Mouse (Mus musculus) right cerebral cortex, postnatal 36 days (tissue): ENCODE results near the gene Bhlhe40.

ENCODE experiments used
- DNase-seq, 2 experiments: peaks; one replicate each; pipeline ENCODE4 v3.0.0; 2022; ENCODE audit warnings: low spot score in 2 of 2, mixed read lengths in 1 of 2

Bhlhe40 gene

GRCm38 (mm10) chr6:108660206-108660877, at the start of gene Bhlhe40:
Gene Bhlhe40, plus strand, starts transcription at chr6:108660629.
- peak; percentile 88 to 95 for DNase-seq

DNA sequence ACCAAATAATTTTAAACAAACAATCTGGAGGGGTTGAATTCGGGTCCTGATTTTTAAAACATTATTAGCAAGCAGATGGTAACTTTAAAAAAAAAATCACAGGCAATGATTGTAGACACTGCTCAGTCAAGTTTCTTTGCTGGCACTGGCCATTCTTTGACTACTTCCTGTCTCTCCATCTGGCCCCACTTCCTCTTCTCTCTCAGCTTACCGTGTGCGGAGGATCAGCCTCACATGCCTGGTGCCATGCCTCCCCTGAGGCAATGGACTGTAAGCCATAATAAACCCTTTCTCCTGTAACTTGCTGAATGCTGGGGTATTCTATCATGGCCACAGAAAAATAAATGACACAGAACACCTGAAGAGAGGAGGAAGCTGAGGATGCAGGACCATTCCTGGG, 48.8 kb upstream of the Bhlhe40 start:
- no peak for DNase-seq

GRCm38 (mm10) chr6:108618025-108618424, 42.4 kb upstream of the Bhlhe40 start:
- no peak for DNase-seq

GRCm38 (mm10) chr6:108623028-108623565, 37.3 kb upstream of the Bhlhe40 start:
- DNase-seq: no peak

DNA sequence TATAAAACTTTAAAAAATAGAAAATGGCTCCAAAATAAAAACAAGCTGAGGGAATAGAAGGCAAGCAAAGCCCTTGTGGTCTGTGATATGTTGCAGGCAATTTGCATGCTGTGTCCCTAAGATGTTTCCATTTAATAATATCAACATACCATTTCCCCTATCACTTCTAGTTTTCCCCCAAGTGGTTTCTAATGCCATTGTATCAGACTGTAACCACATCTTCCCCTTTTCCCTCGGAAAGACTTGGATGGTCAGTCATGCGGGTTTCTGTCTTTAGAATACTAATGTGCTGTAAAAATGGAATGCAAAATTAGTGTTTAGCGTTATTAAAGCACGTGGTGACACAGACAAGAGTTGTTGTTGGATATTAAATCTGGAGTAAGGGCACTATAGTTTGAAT, 35.5 kb upstream of the Bhlhe40 start:
- DNase-seq: no peak

- no peak for DNase-seq
Observed at GRCm38 (mm10) chr6:108630701-108631100, 29.7 kb upstream of the Bhlhe40 start.

GRCm38 (mm10) chr6:108638157-108638833, 22.1 kb upstream of the Bhlhe40 start:
- no peak for DNase-seq

DNA sequence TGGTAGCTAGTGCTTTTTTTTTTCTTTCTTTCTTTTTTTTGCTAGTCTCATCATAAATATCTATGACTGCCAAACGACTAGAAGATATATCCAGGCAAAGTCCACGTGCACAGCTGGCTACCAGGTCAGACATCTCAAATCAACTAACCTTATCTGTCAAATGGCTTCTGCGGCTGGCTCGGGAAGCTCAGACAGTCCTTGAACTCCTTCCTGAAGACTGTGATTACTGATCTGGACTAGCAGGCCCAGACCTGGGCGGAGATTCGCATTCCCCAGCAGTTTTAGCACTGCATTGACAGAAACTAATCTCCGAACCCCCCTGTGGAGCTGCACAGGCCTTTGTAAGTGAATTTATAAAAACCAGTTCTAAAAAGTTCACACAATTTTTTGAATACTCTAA, 18.4 kb upstream of the Bhlhe40 start:
- DNase-seq: no peak

DNA sequence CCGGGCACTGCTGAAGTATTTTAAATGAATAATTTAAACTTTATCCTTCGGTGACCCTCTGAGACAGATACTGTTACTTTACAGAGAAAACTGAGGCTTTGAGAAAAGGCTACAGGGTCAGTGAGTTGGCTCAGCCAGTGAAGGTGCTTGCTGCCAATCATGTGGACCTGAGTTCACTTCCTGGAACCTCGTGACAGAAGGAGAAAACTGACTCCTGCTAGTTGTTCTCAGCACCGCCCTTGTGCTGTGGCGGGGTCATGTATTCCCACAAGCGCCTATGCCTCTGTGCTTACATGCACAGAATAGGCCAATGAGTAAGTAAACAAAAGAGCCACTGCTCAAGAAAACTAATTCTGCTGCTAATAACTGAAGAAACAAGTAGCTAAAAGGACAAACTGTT, 17.4 kb upstream of the Bhlhe40 start:
- no peak for DNase-seq

DNA sequence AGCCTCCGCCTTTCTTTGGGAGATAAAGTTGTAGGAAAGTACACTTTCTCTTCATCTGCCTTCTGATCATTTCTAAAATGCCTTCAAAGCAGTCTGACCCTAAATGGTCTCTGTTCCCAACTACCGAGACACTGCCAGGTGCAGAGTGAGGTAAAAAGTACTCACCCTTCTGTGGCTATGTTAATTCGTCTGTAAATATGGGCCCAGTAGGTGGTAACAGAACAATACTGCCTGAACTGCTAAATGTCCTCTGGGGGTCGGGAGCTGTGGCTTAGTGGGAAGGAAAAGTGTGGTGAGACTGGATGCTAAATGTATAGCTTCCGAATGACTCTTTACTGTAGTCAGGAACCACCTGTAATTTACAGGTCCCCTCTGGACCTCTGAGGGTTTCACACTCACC, 16.1 kb upstream of the Bhlhe40 start:
- DNase-seq: no peak

GRCm38 (mm10) chr6:108647094-108647493, 13.3 kb upstream of the Bhlhe40 start:
- no peak for DNase-seq

GRCm38 (mm10) chr6:108648072-108648471, 12.4 kb upstream of the Bhlhe40 start:
- DNase-seq: no peak

DNA sequence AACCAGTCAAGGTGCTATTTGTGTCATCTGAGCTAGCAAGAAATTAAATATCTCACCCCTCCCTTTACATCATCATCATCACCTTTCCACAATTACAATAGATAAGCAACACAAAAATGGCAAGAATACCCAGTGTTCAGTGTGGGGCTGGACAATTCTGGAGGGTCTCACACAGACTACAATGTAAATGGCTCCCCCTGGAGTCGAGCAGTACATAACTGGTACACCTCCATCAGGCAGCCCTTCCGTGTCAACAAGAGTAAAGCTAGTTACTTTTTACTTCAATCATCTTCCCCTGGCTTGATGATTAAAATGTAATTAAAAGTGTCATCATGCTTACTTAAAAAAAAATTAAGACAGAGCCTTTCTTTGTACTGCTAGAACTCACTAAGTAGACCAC, 4.6 kb upstream of the Bhlhe40 start:
- no peak for DNase-seq

DNA sequence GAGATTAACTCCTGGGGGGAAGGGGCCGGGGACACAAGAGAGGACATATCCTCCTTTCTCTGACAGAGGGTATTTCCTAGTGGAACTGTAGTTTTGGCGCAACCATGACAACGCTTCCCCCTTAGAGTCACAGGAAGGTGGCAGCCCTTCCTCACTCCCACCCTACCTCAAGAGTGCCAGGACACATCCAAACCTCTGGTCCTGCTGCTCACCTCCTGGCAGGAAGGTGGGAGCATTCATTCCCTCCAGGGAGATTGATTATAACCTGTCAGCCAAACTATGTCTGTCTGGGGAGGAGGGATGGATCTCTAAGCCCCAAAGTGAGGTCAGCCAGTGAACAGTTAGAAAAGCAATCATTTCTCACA, 2.4 kb upstream of the Bhlhe40 start:
- no peak for DNase-seq

GRCm38 (mm10) chr6:108658416-108659201, 1.8 kb upstream of the Bhlhe40 start:
- peak in 1 of 2 experiments; percentile 46 for DNase-seq

GRCm38 (mm10) chr6:108659221-108659725, 1.2 kb upstream of the Bhlhe40 start:
- DNase-seq: peak; percentile 94 to 96

GRCm38 (mm10) chr6:108659726-108660205, 663 bp upstream of the Bhlhe40 start:
- peak; percentile 90 to 92 for DNase-seq

DNA sequence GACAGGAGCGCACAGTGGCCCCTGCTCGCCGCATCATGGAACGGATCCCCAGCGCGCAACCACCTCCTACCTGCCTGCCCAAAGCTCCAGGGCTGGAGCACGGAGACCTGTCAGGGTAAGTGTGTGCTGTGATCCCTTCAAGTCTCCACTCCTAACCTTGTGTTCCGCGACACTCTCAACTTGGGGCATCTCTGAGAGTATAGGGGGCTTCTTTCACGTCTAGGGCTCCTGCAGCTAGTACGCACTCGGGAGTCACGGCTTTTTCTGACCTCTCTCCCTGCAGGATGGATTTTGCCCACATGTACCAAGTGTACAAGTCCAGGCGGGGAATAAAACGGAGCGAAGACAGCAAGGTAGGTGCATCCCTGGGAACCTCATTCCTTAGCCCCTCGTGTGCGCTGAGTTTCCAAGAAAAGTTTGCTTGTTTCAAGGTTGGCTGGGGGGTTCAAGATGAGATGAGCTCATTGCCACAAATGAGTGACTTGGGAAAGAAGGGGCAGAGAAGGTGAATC, 505 bp downstream of the Bhlhe40 start:
- no peak for DNase-seq

- DNase-seq: peak; percentile 83
Observed at GRCm38 (mm10) chr6:108661412-108661811, 983 bp downstream of the Bhlhe40 start.

- DNase-seq: no peak
Observed at GRCm38 (mm10) chr6:108661890-108662289, 1.5 kb downstream of the Bhlhe40 start.

DNA sequence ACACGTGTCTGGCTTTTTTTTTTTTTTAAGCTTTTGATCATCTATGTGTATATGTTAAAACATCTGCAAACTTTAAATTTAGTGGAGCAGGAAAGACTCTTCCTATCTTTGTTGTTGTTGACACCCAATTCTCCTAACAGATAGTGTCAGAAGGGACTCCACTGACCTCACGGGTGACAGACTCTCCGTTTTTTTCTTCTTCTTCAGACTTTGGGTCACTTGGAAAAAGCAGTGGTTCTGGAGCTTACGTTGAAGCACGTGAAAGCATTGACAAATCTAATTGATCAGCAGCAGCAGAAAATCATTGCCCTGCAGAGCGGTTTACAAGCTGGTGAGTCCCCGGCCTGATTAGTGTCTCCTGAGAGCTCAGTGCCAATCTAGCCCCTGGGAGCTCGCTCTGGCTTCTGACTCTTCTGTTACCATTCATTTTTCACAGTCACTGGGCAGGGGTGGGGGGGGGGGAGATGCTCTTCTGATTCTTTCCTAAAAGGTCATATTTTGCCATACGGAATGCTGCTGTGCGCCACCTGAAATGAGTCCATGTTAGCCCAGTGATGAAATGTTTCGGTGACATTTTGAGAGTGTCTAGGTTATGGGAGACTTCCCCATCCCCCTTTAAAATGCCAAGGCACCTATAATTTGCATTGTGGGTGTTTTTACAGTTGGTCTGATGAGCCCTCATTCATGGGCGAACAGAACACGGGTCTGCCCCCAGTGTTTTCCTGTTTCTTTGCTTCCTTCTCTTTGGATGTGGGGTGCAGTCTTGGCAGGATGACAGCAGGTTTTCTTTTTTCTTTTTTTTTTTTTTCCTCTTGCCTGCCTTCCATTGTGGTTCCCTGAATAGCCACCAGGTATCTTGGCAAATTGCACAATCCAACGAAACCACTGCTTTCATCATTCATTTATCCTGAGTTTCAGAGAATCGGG, 2.1 kb downstream of the Bhlhe40 start:
- no peak for DNase-seq
